Mouse (Mus musculus) spleen, adult 2 months (tissue): ENCODE measurements around the gene Fpr2.

Source experiments
- CTCF ChIP-seq: fragments of 200-500 bp; IDR thresholded peaks from 2 replicates; pipeline ENCODE4 v1.5.1; 2011; ENCODE audit warnings: mild to moderate bottlenecking, inconsistent platforms; ENCODE audit not compliant: insufficient read depth, insufficient read length, insufficient replicate concordance; ENCODE audit errors: extremely low read depth
- POLR2A ChIP-seq: fragments of 200-500 bp; IDR thresholded peaks from 2 replicates; pipeline ENCODE4 v1.6.1; 2011; ENCODE audit warnings: low read depth, low read length, inconsistent platforms

DNA sequence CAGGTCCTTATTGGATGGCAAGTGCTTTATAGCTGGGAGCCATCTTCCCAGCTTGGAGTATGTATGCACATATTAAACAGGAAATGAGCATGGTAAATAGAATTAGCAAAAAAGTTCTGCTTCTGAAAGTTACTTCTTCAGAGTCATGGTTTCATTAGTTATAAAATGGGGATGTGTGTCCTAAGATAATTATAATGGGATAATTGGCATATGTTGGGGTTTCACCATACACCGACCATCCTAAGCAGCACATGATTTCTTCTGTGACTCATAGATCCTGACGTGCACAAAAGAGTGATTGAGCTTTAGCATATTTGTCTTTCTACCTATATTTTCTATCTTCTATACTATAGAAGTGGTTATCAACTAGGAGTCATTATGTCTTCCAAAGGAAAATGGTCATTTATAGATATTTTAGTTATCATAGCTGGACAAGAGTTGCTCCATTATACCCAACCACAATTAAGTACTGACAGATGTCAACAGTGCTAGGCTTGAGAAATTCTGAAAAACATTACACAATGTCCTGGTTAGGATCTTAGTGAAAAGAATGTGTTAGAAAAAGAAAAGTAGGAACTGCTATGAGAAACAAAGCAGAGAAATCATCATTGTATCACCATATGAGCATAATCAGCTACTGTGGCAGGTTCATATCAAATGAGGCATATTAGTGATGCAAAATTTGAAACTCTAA, 2.3 kb downstream of the Fpr2 start:
- no peak for TF ChIP-seq CTCF
- TF ChIP-seq POLR2A, result no peak
